Mouse (Mus musculus): ENCODE results near the gene Paqr4. TPM values are rescaled to one million over a fixed set of nuclear protein-coding genes. Genes with fewer than 3 reads are reported as not detected.

Gene Paqr4
- polyA plus RNA-seq, 1 experiment from 2014 or later: 45.2 TPM

DNA sequence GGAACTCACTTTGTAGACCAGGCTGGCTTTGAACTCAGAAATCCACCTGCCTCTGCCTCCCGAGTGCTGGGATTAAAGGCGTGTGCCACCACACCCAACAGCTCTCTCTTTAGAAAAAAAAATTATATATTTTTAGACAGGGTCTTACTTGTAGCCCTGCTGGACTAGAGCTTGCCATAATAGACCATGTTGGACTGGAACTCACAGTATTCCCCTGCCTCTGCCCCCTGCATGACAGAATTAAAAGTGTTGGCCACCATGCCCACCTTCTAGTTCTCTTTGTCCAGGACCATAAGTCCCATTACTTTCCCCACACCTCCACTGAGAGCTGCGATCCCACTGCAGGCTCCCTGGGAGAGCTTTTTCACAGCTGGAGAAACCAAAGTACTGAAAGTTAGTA lies 6.8 kb upstream of the Paqr4 start:
- Histone ChIP-seq H3K4me2 (replicated peaks; ENCODE audit: low read depth, low read length) (no peak overlapping the region), H3K9me3 (ENCODE audit: low read length) (no peaks in the 10 kb centered on the region), H3K36me3 (ENCODE audit: insufficient read depth, low read length) (no peaks in the 10 kb centered on the region), H3K4me3 (ENCODE audit: low read depth, low read length) (no peak overlapping the region), H3K27ac (ENCODE audit: low read length) (no peak overlapping the region), H3K27me3 (replicated peaks; ENCODE audit: insufficient read depth, low read length) (peaks cover 39% of the 10 kb centered on the region), H3K9ac (replicated peaks; ENCODE audit: low read depth) (no peak overlapping the region), H3K4me1 (ENCODE audit: insufficient read depth, low read depth, low read length) (peaks cover 9% of the 10 kb centered on the region; the same call in 1 of the 2 replicates)
- TF ChIP-seq EP300 (IDR thresholded peaks at IDR 0.05): no peak
- TF ChIP-seq CTCF (IDR thresholded peaks at IDR 0.05): no peak
- no peak for ATAC-seq
- no peak for DNase-seq (ENCODE audit: low spot score)
- 82% methylated on average over 3 of the region's 3 CpGs for WGBS

DNA sequence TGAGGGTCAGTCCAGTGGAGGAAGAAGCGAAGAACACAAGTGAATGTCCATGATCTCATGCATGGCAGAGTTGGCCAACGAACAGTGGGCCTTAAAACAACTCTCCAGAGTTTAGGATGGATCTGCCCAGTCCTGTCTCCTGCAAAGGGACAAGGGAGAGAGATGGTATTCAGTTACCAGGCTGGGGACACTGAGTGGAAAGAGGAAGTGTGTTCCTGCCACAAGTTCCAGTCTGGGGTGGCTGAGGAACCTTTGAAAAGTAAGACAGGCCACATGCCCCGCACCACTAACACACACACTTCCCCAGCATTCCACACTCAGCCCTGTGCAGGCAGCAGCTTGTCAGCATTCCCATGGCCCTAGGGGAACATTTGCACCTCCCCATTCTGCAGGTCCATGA lies 6.1 kb upstream of the Paqr4 start:
- Histone ChIP-seq H3K4me3 (ENCODE audit: low read depth, low read length) (no peak overlapping the region), H3K27me3 (replicated peaks; ENCODE audit: insufficient read depth, low read length) (peaks cover 46% of the 10 kb centered on the region), H3K4me2 (replicated peaks; ENCODE audit: low read depth, low read length) (no peak overlapping the region), H3K9ac (replicated peaks; ENCODE audit: low read depth) (no peak overlapping the region), H3K4me1 (ENCODE audit: insufficient read depth, low read depth, low read length) (peaks cover 16% of the 10 kb centered on the region), H3K9me3 (ENCODE audit: low read length) (no peaks in the 10 kb centered on the region), H3K27ac (ENCODE audit: low read length) (no peak overlapping the region), H3K36me3 (ENCODE audit: insufficient read depth, low read length) (no peaks in the 10 kb centered on the region)
- 86% methylated on average over 3 of the region's 3 CpGs for WGBS
- ATAC-seq (no peak), DNase-seq (ENCODE audit: low spot score) (no peak)
- TF ChIP-seq CTCF (IDR thresholded peaks at IDR 0.05) (no peak), EP300 (IDR thresholded peaks at IDR 0.05) (no peak)

DNA sequence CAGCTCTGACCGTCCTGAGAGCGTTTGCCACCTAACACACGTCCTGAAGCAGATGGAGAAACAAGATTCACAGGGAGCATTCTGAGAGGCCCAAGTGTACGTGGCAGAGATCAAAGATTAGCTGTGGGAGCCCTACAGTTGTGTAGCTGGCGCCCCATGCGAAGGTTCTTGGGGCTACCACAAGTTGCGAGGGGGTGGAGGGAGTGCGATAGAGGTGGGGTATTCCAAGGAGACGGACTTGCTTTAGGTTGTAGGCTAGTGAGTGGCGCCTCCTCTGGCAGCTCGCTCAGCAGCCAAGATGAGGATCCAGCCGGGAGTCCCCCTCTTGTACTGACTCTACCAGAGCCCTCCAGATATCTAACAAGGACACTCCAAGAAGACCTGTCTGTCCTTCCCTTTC lies 5.6 kb upstream of the Paqr4 start:
- Histone ChIP-seq H3K9me3 (ENCODE audit: low read length) (no peaks in the 10 kb centered on the region), H3K4me3 (ENCODE audit: low read depth, low read length) (no peak overlapping the region), H3K36me3 (ENCODE audit: insufficient read depth, low read length) (no peaks in the 10 kb centered on the region), H3K27me3 (replicated peaks; ENCODE audit: insufficient read depth, low read length) (peaks cover 50% of the 10 kb centered on the region), H3K9ac (replicated peaks; ENCODE audit: low read depth) (no peak overlapping the region), H3K4me1 (ENCODE audit: insufficient read depth, low read depth, low read length) (peaks cover 17% of the 10 kb centered on the region), H3K27ac (ENCODE audit: low read length) (no peak overlapping the region), H3K4me2 (replicated peaks; ENCODE audit: low read depth, low read length) (0 out of 2 replicates have a peak overlapping the region, but pooled peaks have one; percentile 28)
- DNase-seq (ENCODE audit: low spot score) (no peak), ATAC-seq (no peak)
- no peak for TF ChIP-seq EP300 (IDR thresholded peaks at IDR 0.05)
- TF ChIP-seq CTCF (IDR thresholded peaks at IDR 0.05): peak; percentile 60
- WGBS: 12% methylated on average over 12 of the region's 12 CpGs

DNA sequence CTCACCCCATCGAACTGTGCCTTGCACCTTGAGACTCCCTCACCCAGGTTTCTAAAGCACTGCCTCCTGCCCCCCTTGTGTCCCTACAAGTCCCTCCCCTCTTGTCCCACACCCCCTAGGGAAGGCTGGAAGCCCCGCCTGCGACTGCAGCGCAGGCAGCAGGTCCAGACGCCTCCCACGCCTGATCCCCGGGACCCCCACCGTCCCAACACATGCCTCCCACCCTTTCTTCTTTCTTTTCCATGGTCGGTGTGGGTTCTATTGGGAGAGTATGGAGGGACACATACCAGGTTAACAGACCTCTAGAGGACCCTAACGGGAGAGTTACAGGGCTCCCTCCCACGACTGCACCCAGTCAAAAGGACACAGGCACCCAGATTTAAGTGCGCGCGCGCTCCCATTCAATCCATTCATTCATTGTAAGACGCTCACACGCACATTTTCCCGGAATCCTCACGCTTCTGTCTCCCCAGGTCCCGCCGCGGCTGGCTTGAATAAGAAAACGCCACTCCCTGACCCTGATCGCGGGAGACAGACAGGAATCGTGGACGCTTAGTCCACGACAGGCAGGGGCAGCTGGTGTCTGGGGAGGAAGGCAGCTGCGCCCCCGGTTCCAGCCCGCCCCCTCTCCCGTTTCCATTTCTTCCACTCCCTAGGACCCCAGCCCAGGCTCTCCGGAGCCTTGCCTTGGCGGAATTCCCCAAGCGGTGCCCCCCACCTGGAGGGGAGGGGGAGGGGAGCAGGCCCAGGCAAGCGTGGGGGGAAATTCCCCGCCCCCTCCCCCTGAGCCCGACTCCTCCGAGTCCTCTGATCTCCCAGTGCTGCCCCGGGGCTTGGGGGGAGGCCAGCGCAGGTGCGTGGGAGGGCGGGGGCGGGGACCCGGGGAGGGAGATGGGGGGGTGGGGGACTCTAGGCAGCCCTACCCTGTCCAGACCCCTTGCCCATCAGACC lies 4.9 kb upstream of the Paqr4 start, which contains the start of gene Kremen2:
TSS of gene Kremen2 (minus strand) at position 533 of the 951 bp plus-strand sequence.
- H3K9ac ChIP-seq (replicated peaks; ENCODE audit: low read depth): 0 out of 2 replicates have a peak within 1 kb of the TSS, but pooled peaks have one; percentile 3
- peaks cover 50% of the 10 kb centered on the region for H3K27me3 ChIP-seq (replicated peaks; ENCODE audit: insufficient read depth, low read length)
- no peak within 1 kb of the TSS for H3K27ac ChIP-seq (ENCODE audit: low read length)
- WGBS: 1% methylated on average over 35 of the region's 45 CpGs
- peak within 1 kb of the TSS; percentile 28; the same call in 1 of the 2 replicates for H3K4me2 ChIP-seq (replicated peaks; ENCODE audit: low read depth, low read length)
- H3K4me1 ChIP-seq (ENCODE audit: insufficient read depth, low read depth, low read length): peaks cover 19% of the 10 kb centered on the region
- no peaks in the 10 kb centered on the region for H3K36me3 ChIP-seq (ENCODE audit: insufficient read depth, low read length)
- H3K4me3 ChIP-seq (ENCODE audit: low read depth, low read length): peak within 1 kb of the TSS; percentile 17; the same call in 1 of the 2 replicates
- no peak for TF ChIP-seq CTCF (IDR thresholded peaks at IDR 0.05)
- no peak for TF ChIP-seq EP300 (IDR thresholded peaks at IDR 0.05)
- no peak for DNase-seq (ENCODE audit: low spot score)
- no peaks in the 10 kb centered on the region for H3K9me3 ChIP-seq (ENCODE audit: low read length)
- no peak for ATAC-seq

DNA sequence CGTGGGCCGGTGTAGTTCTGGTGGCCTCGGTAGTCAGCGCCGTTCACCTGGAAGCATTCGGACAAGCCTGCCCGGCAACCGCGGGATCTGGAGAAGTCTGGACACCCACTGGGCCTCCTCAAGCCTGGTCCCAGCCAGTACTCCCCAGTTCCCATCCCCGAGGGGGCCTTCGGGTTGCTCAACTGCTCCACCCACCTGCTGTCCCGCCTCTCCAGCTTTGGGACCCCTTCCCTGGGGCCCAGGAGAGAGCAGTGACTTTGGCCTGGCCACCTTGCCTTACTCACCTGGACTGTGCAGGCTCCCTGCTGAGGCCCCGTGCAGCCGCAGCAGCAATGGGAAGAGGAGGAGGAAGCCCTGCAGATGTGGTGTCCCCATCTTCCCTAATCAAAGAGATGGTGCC lies 4.0 kb upstream of the Paqr4 start:
- WGBS: 3% methylated on average over 14 of the region's 14 CpGs
- H3K36me3 ChIP-seq (ENCODE audit: insufficient read depth, low read length): no peaks in the 10 kb centered on the region
- ATAC-seq (no peak), DNase-seq (ENCODE audit: low spot score) (no peak)
- H3K27ac ChIP-seq (ENCODE audit: low read length): no peak overlapping the region
- H3K27me3 ChIP-seq (replicated peaks; ENCODE audit: insufficient read depth, low read length): peaks cover 50% of the 10 kb centered on the region
- no peak overlapping the region for H3K4me2 ChIP-seq (replicated peaks; ENCODE audit: low read depth, low read length)
- peaks cover 23% of the 10 kb centered on the region for H3K4me1 ChIP-seq (ENCODE audit: insufficient read depth, low read depth, low read length)
- no peak for TF ChIP-seq EP300 (IDR thresholded peaks at IDR 0.05)
- no peak for TF ChIP-seq CTCF (IDR thresholded peaks at IDR 0.05)
- no peaks in the 10 kb centered on the region for H3K9me3 ChIP-seq (ENCODE audit: low read length)
- no peak overlapping the region for H3K4me3 ChIP-seq (ENCODE audit: low read depth, low read length)
- H3K9ac ChIP-seq (replicated peaks; ENCODE audit: low read depth): no peak overlapping the region

DNA sequence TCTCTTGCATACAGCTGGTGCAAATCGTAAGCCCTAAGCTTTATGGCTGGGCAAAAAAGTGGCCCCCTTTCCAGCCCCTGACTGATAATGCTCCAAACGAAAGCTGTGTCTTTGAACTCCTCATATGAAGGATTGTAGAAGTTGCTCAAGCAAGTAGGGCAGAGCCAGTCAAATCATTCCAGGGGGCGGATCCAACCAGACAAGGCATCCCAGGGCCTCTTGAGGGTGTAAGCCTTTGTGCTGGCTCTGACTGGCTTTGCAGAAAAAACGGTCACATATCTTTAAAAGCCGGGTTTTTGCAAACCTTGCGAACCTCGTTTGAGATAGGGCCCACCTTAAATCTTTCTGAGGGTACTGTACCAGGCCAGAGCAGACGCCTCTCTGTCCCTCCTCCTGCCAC lies 3.4 kb upstream of the Paqr4 start:
- no peaks in the 10 kb centered on the region for H3K9me3 ChIP-seq (ENCODE audit: low read length)
- no peak overlapping the region for H3K9ac ChIP-seq (replicated peaks; ENCODE audit: low read depth)
- 30% methylated on average over 8 of the region's 8 CpGs for WGBS
- DNase-seq (ENCODE audit: low spot score): no peak
- ATAC-seq: no peak
- no peak overlapping the region for H3K4me2 ChIP-seq (replicated peaks; ENCODE audit: low read depth, low read length)
- H3K4me3 ChIP-seq (ENCODE audit: low read depth, low read length): no peak overlapping the region
- H3K4me1 ChIP-seq (ENCODE audit: insufficient read depth, low read depth, low read length): peaks cover 28% of the 10 kb centered on the region
- H3K27ac ChIP-seq (ENCODE audit: low read length): no peak overlapping the region
- TF ChIP-seq CTCF (IDR thresholded peaks at IDR 0.05) (no peak), EP300 (IDR thresholded peaks at IDR 0.05) (no peak)
- H3K36me3 ChIP-seq (ENCODE audit: insufficient read depth, low read length): no peaks in the 10 kb centered on the region
- H3K27me3 ChIP-seq (replicated peaks; ENCODE audit: insufficient read depth, low read length): peaks cover 50% of the 10 kb centered on the region
